Mouse (Mus musculus) C2C12 (cell line): ENCODE data around the gene Pglyrp1.

Source experiments
- CEBPB ChIP-seq: IDR thresholded peaks from one replicate; pipeline ENCODE4 v1.6.1; 2011; ENCODE audit warnings: low read depth, mild to moderate bottlenecking, control low read depth, moderate library complexity
- CTCF ChIP-seq: IDR thresholded peaks from one replicate; pipeline ENCODE4 v1.5.1; 2011; ENCODE audit not compliant: control insufficient read depth, insufficient read depth, insufficient read length
- FOSL1 ChIP-seq: IDR thresholded peaks from one replicate; pipeline ENCODE4 v1.8.0; 2011; ENCODE audit warnings: mild to moderate bottlenecking, low read length; ENCODE audit not compliant: poor library complexity, insufficient read depth, severe bottlenecking
- MYOD1 ChIP-seq: IDR thresholded peaks from one replicate; pipeline ENCODE4 v1.6.1; 2011; ENCODE audit warnings: low read depth; ENCODE audit not compliant: control insufficient read depth, insufficient read length
- USF1 ChIP-seq: IDR thresholded peaks from one replicate; pipeline ENCODE4 v1.6.1; 2011; ENCODE audit warnings: low read depth, mild to moderate bottlenecking, control low read depth, moderate library complexity

GRCm38 (mm10) chr7:18858310-18858916 lies 12.7 kb upstream of the Pglyrp1 start:
- TF ChIP-seq MYOD1, result peak; percentile 55
- no peak for TF ChIP-seq USF1
- TF ChIP-seq CTCF, result no peak
- no peak for TF ChIP-seq CEBPB
- TF ChIP-seq FOSL1, result no peak
